Mouse (Mus musculus): ENCODE measurements around the gene 0610040J01Rik. TPM values are rescaled to one million over a fixed set of nuclear protein-coding genes. Genes with fewer than 3 reads are reported as not detected.

0610040J01Rik gene
- polyA plus RNA-seq, 1 experiment from 2014 or later, result 1.2 TPM

GRCm38 (mm10) chr5:63821176-63821575 lies 9.0 kb downstream of the 0610040J01Rik start:
- Histone ChIP-seq H3K27me3 (ENCODE audit: low read depth, poor library complexity, severe bottlenecking) (no peaks in the 10 kb centered on the region), H3K27ac (replicated peaks) (no peak overlapping the region), H3K4me1 (no peaks in the 10 kb centered on the region), H3K9me3 (replicated peaks) (no peaks in the 10 kb centered on the region), H3K4me3 (no peak overlapping the region), H3K36me3 (no peaks in the 10 kb centered on the region)
- no peak for DNase-seq (ENCODE audit: low spot score)
- WGBS, result 89% methylated on average over 5 of the region's 5 CpGs

GRCm38 (mm10) chr5:63821860-63822259 lies 9.7 kb downstream of the 0610040J01Rik start:
- Histone ChIP-seq H3K4me1 (no peaks in the 10 kb centered on the region), H3K27ac (replicated peaks) (no peak overlapping the region), H3K27me3 (ENCODE audit: low read depth, poor library complexity, severe bottlenecking) (no peaks in the 10 kb centered on the region), H3K9me3 (replicated peaks) (no peaks in the 10 kb centered on the region), H3K36me3 (no peaks in the 10 kb centered on the region), H3K4me3 (no peak overlapping the region)
- DNase-seq (ENCODE audit: low spot score), result no peak
- 86% methylated on average over 8 of the region's 8 CpGs for WGBS

- no peaks in the 10 kb centered on the region for H3K27me3 ChIP-seq (ENCODE audit: low read depth, poor library complexity, severe bottlenecking)
Measured at GRCm38 (mm10) chr5:63823362-63824332, 11.5 kb downstream of the 0610040J01Rik start.

GRCm38 (mm10) chr5:63824599-63825350 lies 12.6 kb downstream of the 0610040J01Rik start:
- Histone ChIP-seq H3K9me3 (replicated peaks) (no peaks in the 10 kb centered on the region), H3K36me3 (no peaks in the 10 kb centered on the region), H3K27ac (replicated peaks) (no peak overlapping the region), H3K4me3 (no peak overlapping the region), H3K4me1 (peaks cover 6% of the 10 kb centered on the region; the same call in 1 of the 2 replicates), H3K27me3 (ENCODE audit: low read depth, poor library complexity, severe bottlenecking) (no peaks in the 10 kb centered on the region)
- DNase-seq (ENCODE audit: low spot score), result no peak
- 90% methylated on average over 8 of the region's 8 CpGs for WGBS

More at GRCm38 (mm10) chr5:63823362-63824332, 11.5 kb downstream of the 0610040J01Rik start:
- Histone ChIP-seq H3K36me3 (no peaks in the 10 kb centered on the region), H3K27ac (replicated peaks) (no peak overlapping the region), H3K4me1 (peaks cover 6% of the 10 kb centered on the region; the same call in 1 of the 2 replicates), H3K9me3 (replicated peaks) (no peaks in the 10 kb centered on the region), H3K4me3 (no peak overlapping the region)
- 77% methylated on average over 10 of the region's 10 CpGs for WGBS
- DNase-seq (ENCODE audit: low spot score), result no peak

- no peaks in the 10 kb centered on the region for H3K9me3 ChIP-seq (replicated peaks)
- 85% methylated on average over 5 of the region's 5 CpGs for WGBS
- no peak overlapping the region for H3K27ac ChIP-seq (replicated peaks)
- H3K36me3 ChIP-seq, result no peaks in the 10 kb centered on the region
- H3K4me3 ChIP-seq, result no peak overlapping the region
- DNase-seq (ENCODE audit: low spot score), result no peak
- H3K4me1 ChIP-seq, result peaks cover 6% of the 10 kb centered on the region; the same call in 1 of the 2 replicates
- no peaks in the 10 kb centered on the region for H3K27me3 ChIP-seq (ENCODE audit: low read depth, poor library complexity, severe bottlenecking)
Measured at GRCm38 (mm10) chr5:63825881-63826280, 13.7 kb downstream of the 0610040J01Rik start.

GRCm38 (mm10) chr5:63827006-63827405 lies 14.8 kb downstream of the 0610040J01Rik start:
- no peak overlapping the region for H3K27ac ChIP-seq (replicated peaks)
- no peak for DNase-seq (ENCODE audit: low spot score)
- H3K4me3 ChIP-seq, result no peak overlapping the region
- no peaks in the 10 kb centered on the region for H3K9me3 ChIP-seq (replicated peaks)
- no peaks in the 10 kb centered on the region for H3K27me3 ChIP-seq (ENCODE audit: low read depth, poor library complexity, severe bottlenecking)
- peaks cover 6% of the 10 kb centered on the region; the same call in 1 of the 2 replicates for H3K4me1 ChIP-seq
- 78% methylated on average over 6 of the region's 6 CpGs for WGBS
- H3K36me3 ChIP-seq, result no peaks in the 10 kb centered on the region

GRCm38 (mm10) chr5:63827415-63828053 lies 15.4 kb downstream of the 0610040J01Rik start:
- Histone ChIP-seq H3K9me3 (replicated peaks) (no peaks in the 10 kb centered on the region), H3K36me3 (no peaks in the 10 kb centered on the region), H3K27ac (replicated peaks) (no peak overlapping the region), H3K4me3 (no peak overlapping the region), H3K27me3 (ENCODE audit: low read depth, poor library complexity, severe bottlenecking) (no peaks in the 10 kb centered on the region), H3K4me1 (peaks cover 6% of the 10 kb centered on the region; the same call in 1 of the 2 replicates)
- no peak for DNase-seq (ENCODE audit: low spot score)
- 64% methylated on average over 5 of the region's 5 CpGs for WGBS

GRCm38 (mm10) chr5:63828380-63829185 lies 16.4 kb downstream of the 0610040J01Rik start:
- no peak for DNase-seq (ENCODE audit: low spot score)
- Histone ChIP-seq H3K4me3 (no peak overlapping the region), H3K27ac (replicated peaks) (no peak overlapping the region), H3K9me3 (replicated peaks) (no peaks in the 10 kb centered on the region), H3K36me3 (no peaks in the 10 kb centered on the region), H3K4me1 (peaks cover 6% of the 10 kb centered on the region; the same call in 1 of the 2 replicates), H3K27me3 (ENCODE audit: low read depth, poor library complexity, severe bottlenecking) (no peaks in the 10 kb centered on the region)
- WGBS, result 87% methylated on average over 10 of the region's 10 CpGs

- Histone ChIP-seq H3K27ac (replicated peaks) (no peak overlapping the region), H3K9me3 (replicated peaks) (no peaks in the 10 kb centered on the region), H3K36me3 (no peaks in the 10 kb centered on the region), H3K27me3 (ENCODE audit: low read depth, poor library complexity, severe bottlenecking) (no peaks in the 10 kb centered on the region), H3K4me1 (peaks cover 16% of the 10 kb centered on the region; the same call in 1 of the 2 replicates), H3K4me3 (no peak overlapping the region)
- 87% methylated on average over 4 of the region's 4 CpGs for WGBS
- DNase-seq (ENCODE audit: low spot score), result no peak
Measured at GRCm38 (mm10) chr5:63831054-63831453, 18.9 kb downstream of the 0610040J01Rik start.

- Histone ChIP-seq H3K4me3 (no peak overlapping the region), H3K36me3 (no peaks in the 10 kb centered on the region), H3K9me3 (replicated peaks) (no peaks in the 10 kb centered on the region), H3K27ac (replicated peaks) (no peak overlapping the region), H3K4me1 (peaks cover 9% of the 10 kb centered on the region; the same call in 1 of the 2 replicates), H3K27me3 (ENCODE audit: low read depth, poor library complexity, severe bottlenecking) (no peaks in the 10 kb centered on the region)
- WGBS, result 20% methylated on average over 5 of the region's 5 CpGs
- no peak for DNase-seq (ENCODE audit: low spot score)
Measured at GRCm38 (mm10) chr5:63833955-63834354, 21.8 kb downstream of the 0610040J01Rik start.

GRCm38 (mm10) chr5:63834435-63834834 lies 22.3 kb downstream of the 0610040J01Rik start:
- H3K36me3 ChIP-seq, result no peaks in the 10 kb centered on the region
- no peak for DNase-seq (ENCODE audit: low spot score)
- no peaks in the 10 kb centered on the region for H3K9me3 ChIP-seq (replicated peaks)
- peaks cover 9% of the 10 kb centered on the region; the same call in 1 of the 2 replicates for H3K4me1 ChIP-seq
- no peaks in the 10 kb centered on the region for H3K27me3 ChIP-seq (ENCODE audit: low read depth, poor library complexity, severe bottlenecking)
- 72% methylated on average over 3 of the region's 3 CpGs for WGBS
- no peak overlapping the region for H3K27ac ChIP-seq (replicated peaks)
- no peak overlapping the region for H3K4me3 ChIP-seq

Data from midbrain, embryonic 10.5 days (tissue).